Mouse (Mus musculus) ES-Bruce4 (cell line): ENCODE results near the gene Ooep. TPM values are rescaled to one million over a fixed set of nuclear protein-coding genes. Genes with fewer than 3 reads are reported as not detected.
"Not testable (repeated sequence)": the region's sequence is repeated elsewhere in the genome, so short reads cannot be mapped to it uniquely, and the experiment has no call there.

ENCODE experiments used
- H3K27ac ChIP-seq: 2 replicates; pipeline ENCODE4 v1.5.1; 2012; ENCODE audit warnings: low read length, inconsistent platforms; ENCODE audit not compliant: insufficient read depth
- H3K27me3 ChIP-seq: 2 replicates; pipeline ENCODE4 v1.6.1; 2012; ENCODE audit warnings: mild to moderate bottlenecking, low read length, inconsistent platforms; ENCODE audit not compliant: control insufficient read depth, poor library complexity, insufficient read depth, severe bottlenecking
- H3K36me3 ChIP-seq: 2 replicates; pipeline ENCODE4 v1.6.1; 2012; ENCODE audit warnings: inconsistent platforms, mild to moderate bottlenecking, low read length, moderate library complexity; ENCODE audit not compliant: control insufficient read depth, poor library complexity, insufficient read depth, severe bottlenecking
- H3K4me1 ChIP-seq: one replicate; pipeline ENCODE4 v1.8.1; 2011; ENCODE audit warnings: low read length; ENCODE audit not compliant: control insufficient read depth, insufficient read depth
- H3K4me3 ChIP-seq: 2 replicates; pipeline ENCODE4 v1.5.1; 2011; ENCODE audit warnings: low read depth, mild to moderate bottlenecking, low read length
- H3K9ac ChIP-seq: 2 replicates; pipeline ENCODE4 v1.6.1; 2012; ENCODE audit warnings: low read depth, mild to moderate bottlenecking, inconsistent platforms; ENCODE audit not compliant: poor library complexity, severe bottlenecking
- H3K9me3 ChIP-seq: replicated peaks from 2 replicates; pipeline ENCODE4 v1.6.1; 2012; ENCODE audit warnings: mild to moderate bottlenecking, low read length, inconsistent platforms; ENCODE audit not compliant: control insufficient read depth, poor library complexity, insufficient read depth, severe bottlenecking
- CTCF ChIP-seq: IDR thresholded peaks from one replicate; pipeline ENCODE4 v1.8.1; 2011; ENCODE audit warnings: low read depth, low read length
- polyA plus RNA-seq: library from polyadenylated mRNA; stranded (reverse); fragments of >200 nt; gene quantifications from 2 replicates; pipeline ENCODE4 v1.2.4, GENCODE M21; 2011; ENCODE audit warnings: low read depth; ENCODE audit not compliant: missing spikeins, insufficient read depth, insufficient read length

Gene Ooep
- polyA plus RNA-seq, 1 experiment, result 86.4 TPM

- not testable (repeated sequence) for H3K4me1 ChIP-seq, H3K9ac ChIP-seq, H3K36me3 ChIP-seq
Observed at GRCm38 (mm10) chr9:78342494-78342893, 36.0 kb downstream of the Ooep start.

GRCm38 (mm10) chr9:78340324-78340723 is 38.2 kb downstream of the Ooep start:
- H3K4me1 ChIP-seq, H3K4me3 ChIP-seq, H3K36me3 ChIP-seq, H3K9ac ChIP-seq, H3K27ac ChIP-seq, H3K27me3 ChIP-seq, H3K9me3 ChIP-seq: not testable (repeated sequence)
- peak; percentile 70 for TF ChIP-seq CTCF

More at GRCm38 (mm10) chr9:78342494-78342893, 36.0 kb downstream of the Ooep start:
- H3K27ac ChIP-seq, H3K27me3 ChIP-seq, H3K4me3 ChIP-seq, H3K9me3 ChIP-seq: not testable (repeated sequence)

- H3K36me3 ChIP-seq, H3K9me3 ChIP-seq, H3K4me3 ChIP-seq, H3K27me3 ChIP-seq, H3K4me1 ChIP-seq, H3K27ac ChIP-seq, H3K9ac ChIP-seq: not testable (repeated sequence)
Observed at GRCm38 (mm10) chr9:78337050-78337449, 41.5 kb downstream of the Ooep start.

- H3K4me3 ChIP-seq, H3K36me3 ChIP-seq, H3K9me3 ChIP-seq, H3K4me1 ChIP-seq, H3K9ac ChIP-seq, H3K27me3 ChIP-seq, H3K27ac ChIP-seq: not testable (repeated sequence)
Observed at GRCm38 (mm10) chr9:78327289-78327688, 51.2 kb downstream of the Ooep start, which contains the start of gene Omt2b. TSS of gene Omt2b (plus strand) at chr9:78327589.

Other genes with a start within 250 kb of the Ooep start
- gene Gsta4, start 196.0 kb downstream of the Ooep start, polyA plus RNA-seq, result 322 and 323 TPM in 2 replicates
- gene Gsta1, start 148.1 kb downstream of the Ooep start, polyA plus RNA-seq, result not detected in 2 replicates
- not detected in 2 replicates for gene Gm3776, start 121.6 kb downstream of the Ooep start, polyA plus RNA-seq
- not detected in 2 replicates for gene Gm10639, start 88.8 kb downstream of the Ooep start, polyA plus RNA-seq
- not detected in 2 replicates for gene Omt2a, start 63.9 kb downstream of the Ooep start, polyA plus RNA-seq
- gene Omt2b, start 51.1 kb downstream of the Ooep start, polyA plus RNA-seq, result not detected in 2 replicates
- not detected in 2 replicates for gene Gsta2, start 22.9 kb downstream of the Ooep start, polyA plus RNA-seq
- gene Dppa5a, start 10.5 kb downstream of the Ooep start, polyA plus RNA-seq, result 5,317 and 5,424 TPM in 2 replicates
- 2.8 and 4.9 TPM in 2 replicates for gene Ddx43, start 17.1 kb upstream of the Ooep start, polyA plus RNA-seq
- 1.1 and 1.2 TPM in 2 replicates for gene Cgas, start 64.5 kb upstream of the Ooep start, polyA plus RNA-seq
- gene Mto1, start 69.5 kb upstream of the Ooep start, polyA plus RNA-seq, result 23.1 and 26.2 TPM in 2 replicates
- gene Gm17324, start 70.1 kb upstream of the Ooep start, polyA plus RNA-seq, result not detected in 2 replicates
- 19,892 and 21,149 TPM in 2 replicates for gene Eef1a1, start 110.4 kb upstream of the Ooep start, polyA plus RNA-seq
- 12.7 and 14.9 TPM in 2 replicates for gene Slc17a5, start 209.3 kb upstream of the Ooep start, polyA plus RNA-seq
- gene Cd109, start 236.8 kb upstream of the Ooep start, polyA plus RNA-seq, result 5.7 and 5.8 TPM in 2 replicates